Mouse (Mus musculus) thymus, adult 2 months (tissue): Measurements from ENCODE around the gene Rasd1.

ENCODE experiments used
- CTCF ChIP-seq: fragments of 200-500 bp; IDR thresholded peaks from 2 replicates; pipeline ENCODE4 v1.5.1; 2012; ENCODE audit warnings: mild to moderate bottlenecking, control low read depth, low read length, moderate library complexity, borderline replicate concordance; ENCODE audit not compliant: control insufficient read depth, poor library complexity, insufficient read depth; ENCODE audit errors: extremely low read depth
- POLR2A ChIP-seq: fragments of 200-500 bp; IDR thresholded peaks from 2 replicates; pipeline ENCODE4 v1.6.1; 2012; ENCODE audit warnings: mild to moderate bottlenecking, low read length, control low read depth, moderate library complexity; ENCODE audit not compliant: control insufficient read depth, poor library complexity, insufficient read depth; ENCODE audit errors: extremely low read depth

DNA sequence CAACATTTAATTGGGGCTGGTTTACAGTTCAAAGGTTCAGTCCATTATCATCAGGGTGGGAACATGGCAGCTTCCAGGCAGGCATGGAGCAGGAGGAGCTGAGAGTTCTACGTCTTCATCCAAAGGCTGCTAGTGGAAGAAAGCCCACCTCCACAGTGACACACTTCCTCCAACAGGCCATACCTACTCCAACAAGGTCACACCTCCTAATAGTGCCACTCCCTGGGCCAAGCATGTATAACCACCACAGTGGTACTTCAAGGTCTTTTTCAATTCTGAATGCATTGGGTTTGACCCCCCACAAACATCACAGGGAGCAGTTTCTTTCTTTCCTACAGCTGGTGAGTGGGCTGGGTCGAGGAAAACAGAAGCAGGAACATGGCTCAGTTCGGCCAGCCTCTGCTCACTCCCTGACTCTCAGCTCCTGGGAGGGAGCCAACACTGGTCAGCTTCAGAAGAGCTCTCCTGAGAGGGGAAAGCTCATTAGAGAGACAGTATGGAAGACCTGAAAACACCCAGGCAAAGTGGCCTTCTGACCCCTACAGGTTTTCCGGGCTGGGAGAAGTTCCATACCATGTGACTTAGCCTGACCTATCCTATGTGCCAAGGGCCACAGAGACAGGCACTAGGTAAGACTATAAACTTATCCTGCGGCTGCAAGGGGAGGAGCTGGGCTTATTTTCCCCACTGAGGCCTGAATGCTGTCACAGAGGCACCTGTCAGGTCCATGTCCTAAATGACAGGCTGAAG, 36.7 kb upstream of the Rasd1 start:
- no peak for TF ChIP-seq CTCF
- no peak for TF ChIP-seq POLR2A
